Mouse (Mus musculus): ENCODE measurements around the gene Mfsd12.

Gene Mfsd12

DNA sequence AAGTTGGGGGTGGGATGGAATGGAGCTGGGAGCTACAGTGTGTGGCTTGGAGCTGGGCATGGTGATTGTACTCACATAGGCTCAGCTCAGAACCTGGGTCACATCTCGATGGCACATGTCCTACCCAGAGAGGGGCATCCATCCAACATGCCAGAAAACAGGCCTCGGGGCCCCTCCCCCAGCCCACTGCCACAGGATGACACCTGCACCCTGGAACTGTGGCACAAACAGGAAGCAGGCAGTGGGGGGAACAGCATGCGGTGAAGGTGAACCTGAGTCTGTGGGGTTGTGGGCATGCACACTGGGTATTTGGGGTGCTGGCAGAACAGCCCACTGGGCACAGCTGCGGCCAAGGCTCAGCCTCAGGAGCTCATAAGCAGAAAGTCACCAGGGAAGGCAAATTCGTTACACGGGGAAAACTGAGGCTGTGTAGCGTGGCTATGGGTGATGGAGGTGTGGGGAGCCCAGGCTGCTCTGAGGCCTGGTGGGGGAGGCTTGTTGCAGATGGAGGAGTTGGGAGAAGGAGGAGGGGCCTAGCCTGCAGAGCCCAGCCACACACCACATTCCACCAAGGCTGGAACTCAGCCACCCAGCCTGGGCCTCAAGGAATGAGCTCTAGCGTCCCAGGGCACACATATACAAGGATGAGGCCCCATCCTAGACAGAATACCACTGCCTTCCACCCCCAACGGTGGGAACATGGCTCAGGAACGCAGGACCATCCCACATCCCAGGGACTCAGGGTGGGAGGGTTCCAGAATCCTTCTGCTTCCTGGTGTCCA, 27.9 kb upstream of the Mfsd12 start:
- no peak for DNase-seq (ENCODE audit: low spot score)

DNA sequence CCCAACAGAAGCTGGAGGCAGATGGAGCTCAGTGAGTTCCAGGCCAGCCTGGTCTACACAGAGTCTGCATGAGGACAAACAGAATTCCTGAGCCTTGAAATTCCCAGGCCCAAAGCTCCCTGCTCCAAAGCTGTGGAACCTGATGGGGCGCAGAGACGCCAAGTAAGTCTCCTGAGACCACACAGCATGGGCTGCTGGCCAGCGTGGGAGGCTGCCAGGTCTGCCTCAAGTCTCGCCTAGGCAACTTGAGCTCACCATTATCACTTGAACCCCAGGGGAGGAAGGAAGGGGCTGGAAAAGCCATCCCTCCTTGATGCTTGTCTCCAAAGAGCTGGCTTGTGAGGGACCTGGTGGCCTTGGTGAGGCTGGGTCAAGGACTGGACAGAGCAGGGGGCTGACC, 27.3 kb upstream of the Mfsd12 start:
- DNase-seq (ENCODE audit: low spot score), result no peak

DNA sequence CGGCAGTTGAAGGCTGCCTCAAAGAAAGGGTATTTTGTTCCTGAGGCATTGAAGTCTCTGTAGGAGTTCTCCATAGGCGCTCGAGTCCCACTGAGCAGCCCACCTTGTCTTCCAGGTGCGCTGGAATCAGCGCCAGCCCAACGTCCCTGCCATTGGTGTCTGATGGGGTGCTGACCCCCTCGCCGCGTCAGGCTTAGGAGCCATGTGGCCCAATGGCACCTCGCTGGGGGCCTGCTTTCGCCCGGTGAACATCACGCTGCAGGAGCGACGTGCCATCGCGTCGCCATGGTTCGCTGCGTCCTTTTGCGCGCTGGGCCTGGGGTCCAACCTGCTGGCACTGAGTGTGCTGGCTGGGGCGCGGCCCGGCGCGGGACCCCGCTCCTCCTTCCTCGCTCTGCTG, 25.0 kb upstream of the Mfsd12 start:
- DNase-seq (ENCODE audit: low spot score), result no peak

DNA sequence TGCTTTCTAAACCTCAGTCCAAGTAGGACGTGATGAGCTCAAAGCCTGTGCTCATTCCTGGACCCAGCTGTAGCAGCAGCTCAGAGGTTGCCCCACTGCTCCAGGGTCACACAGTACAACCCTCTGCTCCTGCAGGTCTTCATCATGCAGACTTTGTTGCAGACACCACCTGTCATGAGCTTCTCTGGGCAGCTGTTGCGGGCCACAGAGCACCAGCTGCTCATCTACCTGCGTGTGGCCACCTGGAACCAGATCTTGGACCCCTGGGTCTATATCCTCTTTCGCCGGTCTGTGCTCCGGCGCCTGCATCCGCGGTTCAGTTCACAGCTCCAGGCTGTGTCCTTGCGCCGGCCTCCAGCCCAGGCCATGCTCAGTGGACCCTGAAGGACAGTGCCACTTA, 23.0 kb upstream of the Mfsd12 start:
- no peak for DNase-seq (ENCODE audit: low spot score)

DNA sequence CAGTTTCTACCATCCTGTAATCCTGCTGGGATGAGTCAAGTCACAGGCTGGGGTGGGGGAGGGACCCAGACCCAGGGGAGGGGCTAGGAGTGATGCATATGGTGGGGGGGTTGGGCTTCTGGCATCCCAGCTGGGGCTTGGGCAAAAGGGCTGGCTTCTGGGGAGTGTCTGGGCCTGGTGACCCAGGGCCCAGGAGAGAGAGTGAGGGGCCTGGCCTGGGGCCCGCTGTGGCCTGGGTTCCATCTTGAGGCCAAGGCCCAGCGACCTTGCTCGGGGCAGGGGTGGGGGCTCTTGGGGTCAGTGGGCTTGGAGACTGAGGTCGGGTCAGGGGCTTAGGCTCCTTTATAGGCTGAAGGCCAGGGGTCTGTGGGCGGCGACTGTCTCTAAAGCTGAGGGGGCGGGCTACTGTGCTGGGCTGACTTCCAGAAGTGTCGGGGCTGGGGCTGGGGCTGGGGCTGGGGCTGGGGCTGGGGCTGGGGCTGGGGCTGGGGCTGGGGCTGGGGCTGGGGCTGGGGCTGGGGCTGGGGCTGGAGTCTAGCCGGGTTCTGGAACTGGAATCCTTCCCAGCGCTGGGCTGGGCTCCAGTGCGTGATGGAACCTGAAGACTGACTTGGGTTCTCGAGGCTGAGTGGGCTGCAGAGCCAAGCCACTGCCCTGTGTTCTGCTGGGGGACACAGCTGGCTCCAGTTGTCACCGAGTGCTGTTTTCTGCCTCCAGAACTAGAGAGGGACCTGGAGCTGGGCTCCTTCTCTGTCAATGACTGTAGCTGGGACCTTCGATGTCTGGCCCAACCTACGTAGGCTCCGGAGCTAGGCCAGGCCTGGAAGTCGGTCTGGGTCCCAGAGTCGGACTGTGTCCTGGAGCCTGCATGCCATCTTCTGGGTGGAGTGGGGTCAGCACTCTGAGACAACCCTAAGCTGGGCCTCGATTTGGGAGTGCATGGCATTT, 21.6 kb upstream of the Mfsd12 start:
- DNase-seq (ENCODE audit: low spot score), result no peak

DNA sequence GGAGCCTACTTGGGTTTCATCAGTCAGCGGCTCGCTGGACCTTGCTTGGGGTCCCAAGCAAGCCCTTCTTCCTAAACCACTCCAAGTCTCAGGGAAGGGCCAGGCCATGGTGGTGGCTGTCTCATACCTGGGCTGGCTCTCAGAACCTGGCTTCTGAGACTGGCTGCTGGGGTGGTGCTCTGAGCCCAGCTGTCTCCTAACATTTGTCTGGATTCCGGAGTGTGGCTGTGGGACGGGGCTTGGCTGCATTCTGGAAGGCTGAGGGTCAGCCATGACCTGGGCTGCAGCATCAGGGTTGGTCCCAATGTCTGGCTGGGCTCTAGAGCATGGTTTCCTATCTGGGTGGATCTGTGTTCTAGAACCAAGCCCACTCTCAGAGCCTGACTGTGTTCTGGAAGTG, 20.7 kb upstream of the Mfsd12 start:
- DNase-seq (ENCODE audit: low spot score), result no peak

DNA sequence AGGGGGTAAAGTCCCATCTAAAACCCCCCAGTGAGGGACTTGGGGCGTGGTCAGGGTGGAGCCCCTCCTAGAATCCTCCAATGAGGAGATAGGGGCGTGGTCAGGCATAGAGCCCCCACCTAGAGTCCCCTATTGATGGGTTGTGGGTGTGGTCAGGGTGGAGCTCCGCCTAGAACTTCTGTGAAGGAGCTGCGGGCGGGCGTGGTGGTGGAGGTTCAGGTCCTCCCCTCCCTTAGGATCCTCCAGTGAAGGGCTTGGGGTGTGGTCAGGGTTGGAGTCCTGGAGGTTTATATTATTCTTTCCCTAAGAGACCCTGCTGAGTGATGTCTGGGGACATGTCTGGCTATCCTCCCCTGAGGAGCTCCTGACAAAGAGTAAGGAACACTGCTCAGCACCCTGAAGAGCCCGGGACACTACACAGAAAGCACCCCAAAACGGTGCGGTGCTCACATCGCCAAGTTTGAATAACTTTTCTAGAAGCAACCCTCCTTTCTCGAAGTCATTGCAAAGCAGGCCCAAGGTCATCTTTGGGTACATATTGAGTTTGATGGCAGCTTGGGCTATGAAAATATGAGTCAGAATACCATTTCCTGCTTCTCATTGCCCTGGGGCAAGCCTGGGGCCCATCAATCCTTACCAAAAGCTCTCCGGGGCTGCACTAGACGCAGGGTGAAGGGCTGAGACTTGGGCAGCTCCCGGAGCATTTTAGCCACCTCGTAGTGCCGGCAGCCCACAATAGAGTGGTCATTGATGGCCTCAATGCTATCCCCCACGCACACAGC, 16.5 kb upstream of the Mfsd12 start:
- DNase-seq (ENCODE audit: low spot score), result no peak

DNA sequence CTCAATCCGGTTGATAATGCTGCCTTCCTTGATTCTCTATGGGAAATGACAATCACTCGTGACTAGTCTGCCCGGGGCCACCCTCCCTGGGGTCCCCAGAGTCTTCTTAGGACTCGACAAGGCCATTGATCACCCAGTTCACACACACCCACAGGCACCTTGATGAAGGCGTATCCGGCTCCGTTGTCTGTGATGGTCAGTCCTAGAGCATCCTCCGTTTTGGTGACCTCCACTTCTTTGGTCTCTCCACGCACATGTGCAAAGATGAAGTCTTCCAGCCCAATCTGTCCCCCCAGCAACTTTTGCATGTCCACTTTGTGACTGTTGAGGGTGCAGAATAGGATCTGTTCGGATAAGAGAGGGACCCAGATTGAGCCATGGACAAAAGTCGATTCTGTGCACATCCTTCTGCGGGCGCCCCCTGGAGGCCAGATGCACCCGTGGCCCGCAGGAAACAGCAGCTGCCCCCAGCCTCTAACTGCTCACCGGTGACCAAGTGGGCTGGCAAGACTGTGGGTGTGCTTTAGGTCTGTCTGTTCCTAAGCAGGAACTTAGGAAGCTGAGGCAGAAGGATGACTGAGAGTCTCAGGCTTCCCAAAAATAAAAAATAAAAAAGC, 15.8 kb upstream of the Mfsd12 start:
- DNase-seq (ENCODE audit: low spot score), result peak; percentile 71

DNA sequence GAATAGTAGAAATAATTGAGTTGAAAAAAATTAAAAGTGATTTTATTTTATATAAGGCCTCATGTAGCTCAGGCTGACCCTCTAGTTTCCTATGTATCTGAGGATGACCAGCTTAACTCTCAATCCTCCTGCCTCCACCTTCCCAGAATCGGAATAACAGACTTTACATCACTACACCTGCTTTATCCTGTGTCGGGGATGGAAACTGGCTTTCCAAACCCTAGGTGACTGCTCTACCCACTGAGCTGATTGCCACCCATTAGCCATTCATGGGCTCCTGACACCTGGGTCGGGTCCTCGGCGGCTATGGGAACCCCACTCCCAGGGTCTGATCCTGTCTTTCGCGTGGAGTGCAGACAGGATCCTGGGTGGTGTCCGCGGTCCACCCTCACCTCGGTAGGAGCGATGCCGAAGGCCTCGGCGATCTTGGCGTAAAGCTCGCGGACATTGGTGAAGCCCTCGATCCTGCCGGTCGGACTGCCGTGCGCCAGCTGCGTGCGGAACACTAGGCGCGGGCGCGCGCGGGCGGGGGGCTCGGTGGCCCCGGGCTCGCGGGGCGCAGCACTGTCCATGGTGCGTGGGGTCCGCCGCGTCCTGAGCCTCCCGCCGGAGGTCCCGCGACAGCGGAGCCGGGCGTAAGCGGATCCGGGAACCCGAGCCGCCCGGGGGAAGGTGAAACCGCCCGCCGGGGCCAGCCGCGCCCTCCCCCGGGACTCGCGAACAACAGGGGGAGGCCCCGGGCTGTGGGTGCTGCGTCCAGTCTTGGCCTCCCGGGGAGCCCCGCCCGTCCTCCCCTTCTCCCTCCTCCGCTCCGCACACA, 14.4 kb upstream of the Mfsd12 start, which contains the start of gene Gipc3:
TSS of gene Gipc3 (minus strand) at position 581 of the 820 bp plus-strand sequence.
- no peak for DNase-seq (ENCODE audit: low spot score)

DNA sequence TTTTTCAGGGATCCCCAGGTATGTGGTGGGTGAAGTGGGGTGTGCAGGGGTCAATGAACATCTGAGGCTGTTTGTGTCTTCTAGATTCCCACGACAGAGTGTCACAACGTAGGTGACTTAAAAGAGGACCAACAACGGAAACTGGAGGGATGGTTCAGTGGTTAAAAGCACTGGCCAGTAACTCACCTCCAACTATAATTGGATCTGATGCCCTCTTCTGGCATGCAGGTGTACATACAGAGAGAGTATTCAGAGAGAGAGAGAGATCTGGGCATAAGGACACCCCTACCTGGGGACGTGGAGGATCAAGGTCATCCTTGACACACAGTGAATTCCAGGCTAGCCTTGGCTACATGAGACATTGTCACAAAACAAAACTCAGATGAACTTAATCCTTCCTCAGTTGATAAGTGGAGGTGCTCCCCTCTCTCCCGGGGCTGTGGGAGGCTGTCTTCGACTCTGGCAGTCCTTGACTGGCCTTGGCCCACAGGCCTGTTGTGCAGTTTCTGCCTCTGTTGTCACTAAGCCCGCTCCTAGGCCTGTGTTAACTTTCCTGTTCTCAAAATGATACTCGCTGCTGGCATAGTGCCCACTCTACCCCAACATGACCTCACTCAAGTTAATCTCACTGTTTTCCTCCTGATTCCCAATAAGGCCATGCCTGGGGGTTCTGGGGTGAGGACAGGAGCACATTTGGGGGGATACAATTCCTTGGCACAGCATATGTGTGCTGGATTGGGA, 12.7 kb upstream of the Mfsd12 start:
- DNase-seq (ENCODE audit: low spot score), result no peak

DNA sequence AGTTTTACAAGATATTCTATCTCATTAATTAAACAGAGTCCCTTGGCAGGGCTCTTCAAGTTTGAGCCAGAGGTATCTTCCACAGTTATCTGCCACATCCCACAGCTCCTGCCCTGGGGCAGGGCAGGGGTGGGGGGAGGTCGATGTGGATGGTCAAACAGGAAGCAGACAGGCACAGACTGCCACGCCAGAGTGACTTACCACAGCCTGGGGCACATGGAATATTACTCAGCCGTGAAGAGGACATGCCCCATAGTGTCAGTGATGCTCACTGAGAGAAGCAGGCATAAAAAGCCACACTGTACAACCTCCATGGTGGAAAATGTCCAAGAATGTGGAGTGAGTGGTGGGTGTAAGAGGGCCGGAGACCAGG, 12.1 kb upstream of the Mfsd12 start:
- DNase-seq (ENCODE audit: low spot score), result no peak

DNA sequence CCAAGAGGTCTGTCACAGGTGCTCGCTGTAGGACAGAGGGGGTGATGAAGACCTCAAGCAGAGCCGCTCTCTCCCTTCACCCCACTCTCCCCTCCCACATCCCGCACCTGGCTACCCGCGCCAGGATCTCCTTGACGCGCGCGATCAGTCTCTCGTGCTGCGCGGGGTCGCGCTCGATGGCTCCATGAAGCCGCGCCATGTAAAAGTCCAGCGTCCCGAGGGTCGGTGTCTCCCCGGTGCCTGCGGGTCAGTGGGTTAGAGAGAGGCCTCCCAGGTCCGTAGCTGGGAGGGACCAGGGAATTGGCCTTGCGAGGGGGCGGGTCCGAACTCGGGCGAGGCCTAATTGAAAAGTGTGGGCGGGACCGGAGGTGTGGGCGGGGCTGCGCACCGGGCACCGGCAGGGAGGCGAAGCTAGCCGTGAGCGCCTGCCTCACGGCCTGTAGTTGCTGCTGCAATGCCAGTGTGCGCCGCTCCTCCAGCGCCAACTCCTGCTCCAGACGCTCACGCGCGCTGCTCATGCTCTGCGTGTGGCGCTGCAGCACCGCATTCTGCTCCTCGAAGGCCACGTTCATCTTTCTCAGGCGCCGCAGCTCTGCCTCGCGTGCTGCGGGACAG, 10.7 kb upstream of the Mfsd12 start:
- peak; percentile 72 for DNase-seq (ENCODE audit: low spot score)

DNA sequence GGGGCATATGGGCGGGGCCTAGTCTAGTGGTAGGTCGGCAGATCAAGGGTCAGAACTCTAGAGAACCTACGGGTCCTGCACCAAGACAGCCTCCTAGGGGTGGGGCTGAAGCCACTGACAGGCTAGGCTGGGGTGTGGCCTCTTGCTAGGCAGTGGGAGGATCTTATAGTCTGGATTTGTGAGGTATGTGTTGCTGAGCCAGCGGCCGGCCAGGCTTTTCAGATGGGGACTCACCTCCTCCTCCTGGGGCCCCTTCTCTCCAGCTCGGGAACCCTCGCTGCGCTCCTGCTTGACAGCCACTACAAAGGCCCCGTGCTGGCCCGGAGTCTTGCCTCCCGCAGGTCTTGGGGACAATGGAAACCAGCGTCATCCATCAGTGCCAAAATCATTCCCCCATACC, 8.1 kb upstream of the Mfsd12 start:
- peak; percentile 55 for DNase-seq (ENCODE audit: low spot score)

DNA sequence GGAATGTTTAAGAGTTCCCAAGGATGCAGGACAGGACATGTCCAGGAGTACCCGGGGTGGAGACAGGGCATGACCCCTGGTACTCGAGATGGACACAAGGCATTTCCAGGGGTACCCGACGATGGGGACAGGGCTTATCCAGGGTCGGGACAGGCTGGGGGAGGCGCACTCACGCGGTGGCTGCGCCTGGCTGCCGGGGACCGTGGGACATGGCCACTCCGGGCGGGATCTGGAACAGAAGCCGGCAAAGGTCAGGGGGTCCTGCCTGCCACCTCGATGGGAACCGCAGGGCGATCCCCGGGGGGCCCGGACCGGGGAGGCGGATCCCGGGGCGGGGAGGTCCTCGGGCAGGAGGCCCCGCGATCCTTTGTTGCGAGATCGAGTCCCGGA, 7.3 kb upstream of the Mfsd12 start:
- no peak for DNase-seq (ENCODE audit: low spot score)

DNA sequence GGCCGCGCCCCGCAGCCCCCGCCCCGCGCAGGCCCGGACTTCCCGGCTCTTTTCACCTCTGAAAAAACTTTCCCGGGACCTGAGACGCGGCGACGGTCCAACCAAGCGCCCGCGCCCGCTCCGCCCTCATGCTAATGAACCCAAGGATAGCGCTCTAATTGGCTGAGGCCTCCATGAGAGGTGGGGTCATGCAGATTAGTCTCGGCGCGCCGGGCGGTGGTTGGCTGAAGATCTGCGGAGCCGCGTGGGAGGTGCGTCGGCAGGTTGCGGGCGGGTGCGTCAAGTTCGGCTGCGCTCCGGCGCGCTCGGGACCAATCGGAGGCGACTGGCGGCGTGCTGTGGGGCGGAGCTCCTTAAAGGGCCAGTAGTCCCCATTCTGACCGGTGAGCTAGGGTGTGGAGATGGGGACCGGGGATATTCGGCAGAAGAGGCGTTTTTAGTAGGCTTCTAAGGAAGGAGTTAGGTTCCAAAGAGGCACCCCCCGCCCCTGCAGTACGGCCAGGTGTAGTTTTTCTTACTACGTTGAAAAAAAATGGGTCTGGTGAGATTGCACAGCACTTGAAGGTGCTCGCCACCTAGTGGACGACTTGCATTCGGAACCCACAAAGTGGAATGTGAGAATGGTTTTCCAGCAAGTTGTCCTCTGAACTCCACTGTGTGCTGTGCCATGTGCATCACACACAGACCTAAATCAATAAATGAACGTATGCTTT, 6.8 kb upstream of the Mfsd12 start, which contains the start of gene Hmg20b:
TSS of gene Hmg20b (minus strand) at position 130 of the 713 bp plus-strand sequence.
- peak; percentile 100 for DNase-seq (ENCODE audit: low spot score)

DNA sequence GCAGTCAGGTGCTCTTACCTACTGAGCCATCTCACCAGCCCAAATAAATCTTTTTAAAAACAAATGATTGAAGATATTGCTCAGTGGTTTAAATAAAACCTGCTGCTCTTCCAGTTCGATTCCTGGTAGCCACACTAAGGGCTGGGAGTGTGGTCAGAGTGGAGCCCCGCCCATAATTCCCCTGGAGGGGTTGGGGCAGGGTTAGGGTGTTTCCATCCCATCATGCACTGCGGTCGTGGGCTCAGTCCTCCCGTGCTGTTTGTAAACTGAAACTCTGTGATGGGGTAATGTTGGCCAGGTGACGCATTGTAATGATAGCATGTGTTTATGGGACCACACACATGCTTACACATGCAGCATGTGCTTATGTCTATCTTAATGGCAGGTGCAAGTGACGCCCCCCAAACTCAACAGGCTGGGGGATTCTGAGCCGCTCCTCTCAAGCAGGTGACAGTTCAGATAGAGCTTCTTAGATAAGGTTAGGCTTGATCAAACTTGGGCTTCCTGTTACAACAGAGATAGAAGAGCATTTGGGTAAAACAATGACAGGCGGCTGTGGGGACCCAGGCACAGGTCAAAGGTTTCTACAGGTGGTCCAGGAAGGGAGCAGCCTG, 5.5 kb upstream of the Mfsd12 start:
- DNase-seq (ENCODE audit: low spot score), result no peak

DNA sequence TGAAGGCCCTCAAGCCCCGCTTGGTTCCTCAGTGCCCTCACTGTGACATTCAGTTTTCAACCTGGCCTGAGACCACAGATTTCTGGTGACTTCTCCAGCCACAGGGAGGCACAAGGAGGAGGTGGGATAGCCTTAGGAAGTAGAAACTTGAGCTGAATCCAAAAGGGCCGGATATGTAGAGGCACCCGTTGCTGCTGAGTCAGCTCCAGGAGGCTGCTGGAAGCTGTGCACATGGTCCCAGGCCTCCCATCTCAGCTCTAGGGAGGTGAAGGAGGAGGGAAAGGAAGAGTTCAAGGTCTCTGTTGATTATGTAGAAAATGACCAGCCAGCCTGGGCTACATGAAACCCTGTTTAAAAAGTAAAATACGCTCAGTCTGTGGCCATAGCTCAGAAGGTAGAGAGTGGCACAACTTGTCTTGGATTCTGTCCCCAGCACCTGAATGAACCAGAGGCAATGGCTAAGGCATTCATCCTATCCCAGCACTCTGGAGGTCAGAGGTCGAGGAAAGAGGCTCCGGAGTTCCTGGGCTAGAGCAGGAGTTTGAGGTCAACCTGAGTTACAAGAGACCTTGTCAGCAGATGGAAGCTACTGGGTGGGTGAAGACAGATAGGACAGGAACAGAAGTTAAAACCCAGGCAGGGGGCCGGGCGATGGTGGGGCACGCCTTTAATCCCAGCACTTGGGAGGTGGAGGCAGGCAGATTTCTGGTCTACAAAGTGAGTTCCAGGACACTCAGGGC, 2.4 kb upstream of the Mfsd12 start:
- no peak for DNase-seq (ENCODE audit: low spot score)

DNA sequence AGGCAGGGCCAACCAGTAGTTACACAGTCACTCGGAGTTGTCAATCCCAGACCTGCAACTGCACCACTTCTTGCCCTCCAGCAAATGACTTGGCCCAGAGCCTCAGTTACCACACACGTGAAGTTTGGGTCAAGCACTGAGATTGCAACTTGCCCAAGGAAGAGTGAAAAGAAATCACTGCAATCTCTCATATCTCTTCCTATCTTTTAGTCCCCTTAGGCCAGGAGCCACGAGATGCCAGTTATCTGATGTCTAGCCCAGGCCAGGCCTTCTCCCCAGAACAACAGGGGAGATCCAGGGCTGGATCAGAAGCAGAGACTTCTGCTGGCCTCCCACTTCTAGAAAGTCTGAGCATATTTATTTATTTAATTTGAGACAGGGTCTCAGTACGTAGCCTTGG, 1.8 kb upstream of the Mfsd12 start:
- no peak for DNase-seq (ENCODE audit: low spot score)
